Mouse (Mus musculus) CH12.LX (cell line): Measurements from ENCODE around the gene Fam126b.

Source experiments
- CTCF ChIP-seq, 2 experiments: IDR thresholded peaks in 1 of 2; conservative IDR thresholded peaks in 1 of 2; 2 replicates each; pipeline ENCODE4 v1.5.1; 2011 to 2012; ENCODE audit warnings: low read depth in 2 of 2, low read length in 2 of 2, improper control_type of control experiment in 1 of 2, inconsistent platforms in 1 of 2, mild to moderate bottlenecking in 1 of 2, moderate library complexity in 1 of 2
- POLR2AphosphoS2 ChIP-seq: IDR thresholded peaks from 2 replicates; pipeline ENCODE4 v1.6.1; 2011; ENCODE audit warnings: low read depth, low read length, improper control_type of control experiment

DNA sequence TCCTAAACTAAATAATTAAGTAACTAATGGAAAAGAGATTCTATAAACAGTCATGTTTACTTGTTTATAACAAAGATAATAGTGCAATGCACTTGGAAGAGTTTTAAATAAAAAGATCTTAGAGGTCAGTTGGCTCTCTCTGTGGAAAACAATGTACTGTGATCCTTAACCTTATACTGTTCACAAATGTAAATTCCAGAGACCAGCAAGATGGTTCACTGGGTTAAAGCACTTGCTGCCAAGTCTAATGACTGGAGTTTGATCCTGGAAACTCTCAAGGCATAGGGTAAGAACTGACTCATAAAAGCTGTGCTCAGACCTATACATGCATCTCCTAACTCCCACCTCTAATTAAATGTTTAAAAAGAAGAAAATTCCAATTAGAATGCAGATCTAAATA, 19.5 kb downstream of the Fam126b start:
- no peak for TF ChIP-seq POLR2AphosphoS2
- no peak for TF ChIP-seq CTCF (conservative IDR thresholded peaks at IDR 0.05 in 1 of 2, IDR thresholded peaks at IDR 0.05 in 1 of 2; ENCODE audit: low read depth in 2 of 2, low read length in 2 of 2)
